Mouse (Mus musculus): Measurements from ENCODE around the gene Adprm. TPM values are rescaled to one million over a fixed set of nuclear protein-coding genes. Genes with fewer than 3 reads are reported as not detected.

The Adprm gene
- 0.89 and 1.8 TPM in 2 replicates for polyA plus RNA-seq (2012; ENCODE audit: low replicate concordance)

DNA sequence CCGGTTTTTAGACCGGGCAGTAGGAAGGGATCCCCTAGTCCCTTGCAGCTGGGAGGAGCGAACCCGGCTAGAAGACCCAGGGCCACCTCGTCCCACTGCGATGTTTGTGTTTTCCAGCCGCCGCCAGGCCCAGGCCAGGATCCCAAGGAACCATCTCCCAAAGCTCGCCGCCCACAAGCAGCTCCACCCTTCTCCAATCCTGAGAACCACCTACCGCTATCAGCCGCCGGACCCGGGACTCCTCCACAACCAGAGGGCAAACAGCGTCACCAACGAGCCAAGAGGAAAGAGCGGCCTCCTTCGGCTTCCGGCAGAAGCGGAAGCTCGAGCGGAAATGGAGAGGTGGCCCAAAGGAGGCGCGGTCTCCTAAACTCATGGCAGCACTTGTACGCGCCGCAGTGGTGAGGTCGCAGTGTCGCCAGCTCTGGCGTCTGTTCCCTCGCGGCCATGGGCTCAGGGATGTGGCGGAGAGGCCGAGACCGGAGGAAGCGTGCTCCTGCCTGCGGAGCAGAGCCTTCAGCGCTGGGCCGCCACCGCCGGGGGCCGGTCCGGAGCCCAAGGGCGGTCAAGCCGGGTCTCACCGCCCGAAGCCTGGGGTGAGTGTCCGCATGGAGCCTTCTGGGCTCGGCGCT is at the start of gene Adprm, which contains the start of gene Sco1:
Gene Adprm (minus strand): TSS at position 274 of the 632 bp plus-strand sequence.
Gene Sco1 (plus strand): TSS at position 350 of the 632 bp plus-strand sequence.

DNA sequence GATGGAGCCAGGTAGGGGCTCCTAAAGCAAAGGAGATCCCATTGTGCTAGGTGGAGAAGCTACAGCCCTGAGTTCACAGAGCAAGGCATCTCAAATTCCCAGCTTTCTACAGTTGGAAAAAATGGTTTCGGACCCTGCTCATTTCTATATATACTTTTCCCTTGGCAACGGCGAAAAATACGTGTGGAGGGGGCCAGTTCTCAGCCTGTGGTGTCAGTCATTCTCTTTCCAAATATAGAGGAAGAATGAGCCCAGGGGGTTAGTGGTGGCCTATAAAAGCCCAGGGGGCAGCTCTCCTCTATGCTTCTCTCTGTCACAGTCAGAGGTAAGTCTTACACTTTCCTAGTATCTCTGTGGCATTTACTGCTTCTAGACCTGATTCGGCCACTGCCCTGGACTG is 25.6 kb upstream of the Adprm start, which contains the start of gene Myh3:
Gene Myh3 (plus strand): TSS at position 301 of the 400 bp plus-strand sequence.

DNA sequence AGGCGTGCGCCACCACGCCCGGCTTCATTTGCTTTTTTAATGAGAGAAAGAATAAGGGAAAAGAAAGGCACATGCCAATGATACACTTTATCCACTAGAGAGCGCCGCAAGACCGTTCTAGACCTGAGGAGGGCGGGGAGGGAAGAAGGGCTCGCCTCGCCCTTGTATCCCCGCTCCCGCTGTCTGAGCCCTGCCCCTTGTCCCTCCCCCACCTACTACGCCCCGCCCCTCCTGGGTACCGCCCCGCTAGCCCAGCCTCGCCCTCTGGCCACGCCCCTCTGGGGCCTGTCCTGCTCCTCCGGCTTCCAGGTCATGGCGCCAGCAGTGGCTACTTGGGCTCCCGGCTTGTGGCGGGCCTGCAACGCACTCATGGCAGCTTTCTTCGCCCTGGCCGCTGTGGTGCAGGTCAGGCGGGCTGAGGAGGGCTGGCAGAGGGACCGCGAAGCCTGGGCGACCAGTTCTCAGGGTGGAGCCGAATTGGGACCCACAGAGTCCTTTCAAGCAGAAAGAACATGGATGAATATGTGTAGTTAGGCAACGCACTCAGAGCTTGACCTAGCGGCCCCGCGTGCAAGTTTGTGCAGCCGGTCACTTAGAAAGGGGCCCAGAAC is 27.4 kb downstream of the Adprm start, which contains the start of gene Tmem220:
Gene Tmem220 (plus strand): TSS at position 288 of the 611 bp plus-strand sequence.

Other genes with a start within 250 kb of the Adprm start
- not detected in 2 replicates for gene Pirt, start 140.6 kb downstream of the Adprm start, polyA plus RNA-seq (2012; ENCODE audit: low replicate concordance)
- not detected in 2 replicates for gene Tmem238l, start 96.0 kb downstream of the Adprm start, polyA plus RNA-seq (2012; ENCODE audit: low replicate concordance)
- 0.16 and 0.17 TPM in 2 replicates for gene Tmem220, start 27.4 kb downstream of the Adprm start, polyA plus RNA-seq (2012; ENCODE audit: low replicate concordance)
- 2.1 and 2.7 TPM in 2 replicates for gene Sco1, start 76 bp upstream of the Adprm start, polyA plus RNA-seq (2012; ENCODE audit: low replicate concordance)
- 0.02 TPM in 2 replicates for gene Myh3, start 25.7 kb upstream of the Adprm start, polyA plus RNA-seq (2012; ENCODE audit: low replicate concordance)
- gene Myh2, start 118.4 kb upstream of the Adprm start, polyA plus RNA-seq (2012; ENCODE audit: low replicate concordance) = not detected in 2 replicates
- gene Myh1, start 147.5 kb upstream of the Adprm start, polyA plus RNA-seq (2012; ENCODE audit: low replicate concordance) = not detected in 2 replicates
- not detected in 2 replicates for gene Myh4, start 185.4 kb upstream of the Adprm start, polyA plus RNA-seq (2012; ENCODE audit: low replicate concordance)
- gene Myh8, start 224.5 kb upstream of the Adprm start, polyA plus RNA-seq (2012; ENCODE audit: low replicate concordance) = not detected in 2 replicates